Mouse (Mus musculus) kidney, postnatal 10 days (tissue): Measurements from ENCODE around the gene Mmp27.

Experiments used
- DNase-seq: peaks from one replicate; pipeline ENCODE4 v3.0.0; 2021; ENCODE audit warnings: mixed read lengths

Gene Mmp27

DNA sequence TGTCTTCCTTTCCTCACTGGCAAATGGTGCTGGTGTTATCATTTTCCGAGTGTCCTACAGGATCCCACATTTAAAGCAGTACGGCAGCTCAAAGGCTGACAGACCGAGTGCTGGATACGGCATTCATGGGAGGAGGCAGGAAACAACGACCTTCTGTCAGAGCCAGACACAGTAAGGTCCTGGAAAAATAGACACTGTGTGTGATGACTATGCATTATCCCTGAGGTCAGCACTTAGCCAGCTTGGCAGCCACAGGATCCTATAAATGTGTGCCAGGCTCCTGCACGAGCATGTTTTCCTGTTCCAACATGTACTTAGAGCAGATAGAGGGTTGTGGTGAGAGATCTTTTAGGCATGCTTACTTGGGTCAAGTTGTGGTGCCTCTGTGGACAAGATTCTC is 32.8 kb downstream of the Mmp27 start:
- no peak for DNase-seq

DNA sequence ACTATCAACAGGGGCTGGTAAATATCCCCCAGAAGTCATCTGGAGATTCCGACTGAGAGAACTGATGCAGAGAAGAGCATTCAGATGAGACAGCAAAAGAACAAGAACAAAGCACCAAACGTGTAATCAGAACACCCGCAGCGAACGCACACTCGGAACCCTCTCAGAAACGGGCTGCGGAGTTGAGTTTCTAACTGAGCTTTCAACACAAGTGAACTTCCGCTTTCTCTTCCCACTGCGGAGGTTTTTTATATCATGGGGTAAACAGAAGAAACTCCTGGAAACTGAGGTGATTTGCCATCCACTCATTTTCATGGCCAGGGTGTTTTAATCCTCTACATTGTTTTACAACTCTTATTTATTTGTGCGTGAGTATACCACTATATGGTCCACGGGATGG is 34.4 kb downstream of the Mmp27 start:
- DNase-seq = no peak

DNA sequence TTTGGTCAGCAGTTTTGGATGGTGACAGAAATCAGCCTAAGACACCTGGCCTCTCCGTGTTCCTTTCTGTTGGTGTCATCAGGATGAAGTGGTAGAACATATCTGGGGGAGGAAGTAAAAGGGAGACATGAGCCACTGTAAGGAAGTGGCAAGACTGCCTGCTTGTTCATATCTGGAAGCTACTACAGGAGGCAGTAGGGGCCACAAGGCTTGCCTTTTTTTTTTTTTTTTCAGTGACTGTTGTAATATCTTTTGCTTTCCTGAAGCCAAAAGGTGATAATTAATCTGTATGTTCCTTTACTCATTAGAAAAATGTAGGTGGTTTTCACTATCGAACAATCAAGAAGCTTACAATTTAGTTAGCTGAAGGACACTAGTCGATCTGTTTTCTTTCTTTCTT is 51.4 kb downstream of the Mmp27 start:
- DNase-seq = no peak

DNA sequence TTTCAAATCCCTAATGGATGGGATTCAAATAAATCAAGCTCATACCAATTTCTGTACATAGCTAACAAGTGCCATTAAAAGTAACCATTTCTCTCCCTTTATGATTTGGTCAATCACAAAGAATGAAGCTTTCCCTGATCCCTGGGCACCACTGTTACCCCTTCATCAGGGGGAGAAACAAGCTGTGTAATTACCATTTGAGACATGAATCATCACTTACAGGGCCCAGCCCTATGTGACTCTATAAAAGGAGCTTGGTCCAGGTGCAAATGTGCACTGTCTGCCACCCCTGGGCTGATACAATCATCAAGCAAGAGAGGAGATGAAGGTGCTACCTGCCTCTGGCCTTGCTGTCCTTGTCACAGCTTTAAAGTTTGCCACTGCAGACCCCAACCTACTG is 56.7 kb downstream of the Mmp27 start, which contains the start of gene Mmp20:
Gene Mmp20, plus strand, starts transcription at position 301 of the 400 bp plus-strand sequence.
- DNase-seq = no peak
